Mouse (Mus musculus) forebrain, embryonic 15.5 days (tissue): Measurements from ENCODE around the gene Tcf7l2. TPM values are rescaled to one million over a fixed set of nuclear protein-coding genes. Genes with fewer than 3 reads are reported as not detected.

Experiments used
- ATAC-seq: fragments of 200-750 bp; cut with Nextera tagmentation; replicated peaks from 2 replicates; pipeline ENCODE4 v1.8.0; 2017; ENCODE audit warnings: mild to moderate bottlenecking, moderate TSS enrichment, moderate library complexity
- H3K27ac ChIP-seq: fragments of 300-500 bp; sonication (generic); replicated peaks from 2 replicates; pipeline ENCODE4 v1.5.1; 2015; ENCODE audit warnings: mild to moderate bottlenecking, inconsistent platforms
- H3K27me3 ChIP-seq: fragments of 300-500 bp; sonication (generic); 2 replicates; pipeline ENCODE4 v1.6.1; 2015; ENCODE audit warnings: inconsistent platforms
- H3K36me3 ChIP-seq: fragments of 300-500 bp; sonication (generic); 2 replicates; pipeline ENCODE4 v1.6.1; 2015; ENCODE audit warnings: mild to moderate bottlenecking, inconsistent platforms
- H3K4me1 ChIP-seq: fragments of 300-500 bp; sonication (generic); 2 replicates; pipeline ENCODE4 v1.6.1; 2015; ENCODE audit warnings: inconsistent platforms
- H3K4me2 ChIP-seq: fragments of 300-500 bp; sonication (generic); replicated peaks from 2 replicates; pipeline ENCODE4 v1.6.1; 2015; ENCODE audit warnings: mild to moderate bottlenecking, inconsistent platforms
- H3K4me3 ChIP-seq: fragments of 300-500 bp; sonication (generic); 2 replicates; pipeline ENCODE4 v1.5.1; 2015; ENCODE audit warnings: mild to moderate bottlenecking, inconsistent platforms
- H3K9ac ChIP-seq: fragments of 300-500 bp; sonication (generic); replicated peaks from 2 replicates; pipeline ENCODE4 v1.6.1; 2015; ENCODE audit warnings: mild to moderate bottlenecking, inconsistent platforms
- H3K9me3 ChIP-seq: fragments of 300-500 bp; sonication (generic); 2 replicates; pipeline ENCODE4 v1.6.1; 2016; ENCODE audit warnings: inconsistent platforms
- WGBS: fragments of 180-500 bp; shearing (Covaris S2); methylation state at CpG from one replicate; pipeline ENCODE4 v1.1.7; 2015; ENCODE audit warnings: mixed read lengths; 5-methylcytosine and 5-hydroxymethylcytosine counted together
- polyA plus RNA-seq: library from polyadenylated mRNA; unstranded; fragments of >200 nt; fragmentation: Nextera tagmentation; extraction: Ambion mirVana; gene quantifications from 2 replicates; pipeline ENCODE4 v1.2.1, GENCODE M21; 2015

The Tcf7l2 gene
- polyA plus RNA-seq, 1 experiment from 2014 or later = 95.4 TPM

- H3K4me3 ChIP-seq = no peak overlapping the region
- H3K4me2 ChIP-seq = no peak overlapping the region
- H3K4me1 ChIP-seq = peaks cover 36% of the 10 kb centered on the region
- no peak overlapping the region for H3K9ac ChIP-seq
- no peak overlapping the region for H3K27ac ChIP-seq
- H3K9me3 ChIP-seq = no peaks in the 10 kb centered on the region
- 0 out of 2 replicates have a peak, but pooled peaks cover 2% of the 10 kb centered on the region for H3K27me3 ChIP-seq
- ATAC-seq = peak; percentile 46
- 10% methylated on average over 7 of the region's 7 CpGs for WGBS
- no peaks in the 10 kb centered on the region for H3K36me3 ChIP-seq
These were observed 135.8 kb downstream of the Tcf7l2 start for GRCm38 (mm10) chr19:55877404-55877915.

GRCm38 (mm10) chr19:55880664-55881359, 139.2 kb downstream of the Tcf7l2 start:
- peaks cover 41% of the 10 kb centered on the region for H3K4me1 ChIP-seq

GRCm38 (mm10) chr19:55886536-55886935, 144.9 kb downstream of the Tcf7l2 start:
- WGBS = 55% methylated on average over 14 of the region's 14 CpGs
- H3K27ac ChIP-seq = no peak overlapping the region
- no peak overlapping the region for H3K4me2 ChIP-seq
- no peak for ATAC-seq
- no peaks in the 10 kb centered on the region for H3K36me3 ChIP-seq
- peaks cover 5% of the 10 kb centered on the region for H3K4me1 ChIP-seq
- H3K9ac ChIP-seq = no peak overlapping the region
- no peaks in the 10 kb centered on the region for H3K9me3 ChIP-seq
- no peak overlapping the region for H3K4me3 ChIP-seq
- H3K27me3 ChIP-seq = peaks cover 21% of the 10 kb centered on the region

More at GRCm38 (mm10) chr19:55880664-55881359, 139.2 kb downstream of the Tcf7l2 start:
- peak; percentile 94 for ATAC-seq
- Histone ChIP-seq H3K9ac (no peak overlapping the region), H3K27ac (peak overlapping the region; percentile 70), H3K9me3 (no peaks in the 10 kb centered on the region), H3K27me3 (peaks cover 7% of the 10 kb centered on the region; the same call in 1 of the 2 replicates), H3K4me3 (no peak overlapping the region), H3K4me2 (no peak overlapping the region), H3K36me3 (no peaks in the 10 kb centered on the region)
- 33% methylated on average over 13 of the region's 13 CpGs for WGBS

- WGBS = 41% methylated on average over 9 of the region's 9 CpGs
- no peak overlapping the region for H3K9ac ChIP-seq
- peaks cover 27% of the 10 kb centered on the region for H3K4me1 ChIP-seq
- no peak overlapping the region for H3K4me3 ChIP-seq
- H3K9me3 ChIP-seq = no peaks in the 10 kb centered on the region
- ATAC-seq = no peak
- no peak overlapping the region for H3K4me2 ChIP-seq
- H3K27me3 ChIP-seq = peaks cover 30% of the 10 kb centered on the region
- H3K36me3 ChIP-seq = no peaks in the 10 kb centered on the region
- H3K27ac ChIP-seq = no peak overlapping the region
These were observed 150.1 kb downstream of the Tcf7l2 start for GRCm38 (mm10) chr19:55891692-55892183.

- H3K4me2 ChIP-seq = no peak overlapping the region
These were observed 151.9 kb downstream of the Tcf7l2 start for GRCm38 (mm10) chr19:55893557-55893956.

GRCm38 (mm10) chr19:55894396-55894795, 152.8 kb downstream of the Tcf7l2 start:
- Histone ChIP-seq H3K27ac (no peak overlapping the region), H3K4me3 (no peak overlapping the region), H3K9ac (no peak overlapping the region), H3K36me3 (no peaks in the 10 kb centered on the region), H3K4me2 (peak overlapping the region; percentile 6; the same call in 1 of the 2 replicates), H3K27me3 (peaks cover 43% of the 10 kb centered on the region), H3K9me3 (no peaks in the 10 kb centered on the region), H3K4me1 (peaks cover 36% of the 10 kb centered on the region)
- no peak for ATAC-seq
- 7% methylated on average over 9 of the region's 9 CpGs for WGBS

More at GRCm38 (mm10) chr19:55893557-55893956, 151.9 kb downstream of the Tcf7l2 start:
- H3K27ac ChIP-seq = peak overlapping the region; percentile 53
- peaks cover 39% of the 10 kb centered on the region for H3K27me3 ChIP-seq
- ATAC-seq = no peak
- H3K4me3 ChIP-seq = no peak overlapping the region
- peaks cover 36% of the 10 kb centered on the region for H3K4me1 ChIP-seq
- 39% methylated on average over 11 of the region's 11 CpGs for whole genome bisulfite sequencing
- H3K36me3 ChIP-seq = no peaks in the 10 kb centered on the region
- H3K9me3 ChIP-seq = no peaks in the 10 kb centered on the region
- no peak overlapping the region for H3K9ac ChIP-seq

GRCm38 (mm10) chr19:55895317-55895716, 153.7 kb downstream of the Tcf7l2 start:
- Histone ChIP-seq H3K36me3 (no peaks in the 10 kb centered on the region), H3K4me3 (peak overlapping the region; percentile 30), H3K9ac (peak overlapping the region; percentile 22), H3K27me3 (peaks cover 48% of the 10 kb centered on the region), H3K4me2 (peak overlapping the region; percentile 49), H3K4me1 (peaks cover 36% of the 10 kb centered on the region), H3K27ac (peak overlapping the region; percentile 58), H3K9me3 (no peaks in the 10 kb centered on the region)
- ATAC-seq = peak; percentile 81
- WGBS = under 1% methylated on average over 27 of the region's 27 CpGs

- H3K4me1 ChIP-seq = peaks cover 38% of the 10 kb centered on the region
- ATAC-seq = no peak
- peak overlapping the region; percentile 49 for H3K4me2 ChIP-seq
- no peaks in the 10 kb centered on the region for H3K9me3 ChIP-seq
- H3K4me3 ChIP-seq = peak overlapping the region; percentile 30
- peaks cover 47% of the 10 kb centered on the region for H3K27me3 ChIP-seq
- H3K27ac ChIP-seq = peak overlapping the region; percentile 58
- 5% methylated on average over 4 of the region's 4 CpGs for WGBS
- H3K9ac ChIP-seq = no peak overlapping the region
- no peaks in the 10 kb centered on the region for H3K36me3 ChIP-seq
These were observed 154.3 kb downstream of the Tcf7l2 start for GRCm38 (mm10) chr19:55895807-55896420.

GRCm38 (mm10) chr19:55896629-55897028, 155.0 kb downstream of the Tcf7l2 start:
- Histone ChIP-seq H3K4me3 (peak overlapping the region; percentile 12; the same call in 1 of the 2 replicates), H3K27me3 (peaks cover 52% of the 10 kb centered on the region), H3K4me1 (peaks cover 39% of the 10 kb centered on the region), H3K9ac (no peak overlapping the region), H3K36me3 (no peaks in the 10 kb centered on the region), H3K4me2 (peak overlapping the region; percentile 6; the same call in 1 of the 2 replicates), H3K9me3 (no peaks in the 10 kb centered on the region), H3K27ac (peak overlapping the region; percentile 58)
- peak; percentile 60; the same call in 1 of the 2 replicates for ATAC-seq
- WGBS = 2% methylated on average over 10 of the region's 10 CpGs

- 49% methylated on average over 12 of the region's 12 CpGs for WGBS
- no peaks in the 10 kb centered on the region for H3K9me3 ChIP-seq
- no peak overlapping the region for H3K9ac ChIP-seq
- ATAC-seq = no peak
- 0 out of 2 replicates have a peak, but pooled peaks cover 3% of the 10 kb centered on the region for H3K4me1 ChIP-seq
- no peak overlapping the region for H3K27ac ChIP-seq
- H3K4me3 ChIP-seq = no peak overlapping the region
- no peak overlapping the region for H3K4me2 ChIP-seq
- H3K27me3 ChIP-seq = peaks cover 64% of the 10 kb centered on the region
- H3K36me3 ChIP-seq = no peaks in the 10 kb centered on the region
These were observed 161.2 kb downstream of the Tcf7l2 start for GRCm38 (mm10) chr19:55902573-55903385.

- H3K4me1 ChIP-seq = peaks cover 26% of the 10 kb centered on the region
- no peak overlapping the region for H3K4me3 ChIP-seq
- H3K4me2 ChIP-seq = no peak overlapping the region
- 23% methylated on average over 7 of the region's 7 CpGs for WGBS
- H3K36me3 ChIP-seq = no peaks in the 10 kb centered on the region
- H3K27me3 ChIP-seq = peaks cover 44% of the 10 kb centered on the region
- peak; percentile 81 for ATAC-seq
- H3K27ac ChIP-seq = no peak overlapping the region
- H3K9ac ChIP-seq = no peak overlapping the region
- no peaks in the 10 kb centered on the region for H3K9me3 ChIP-seq
These were observed 167.4 kb downstream of the Tcf7l2 start for GRCm38 (mm10) chr19:55909039-55909438.
